7 mouse cellular contexts compared by ENCODE assay signal in genomic region chr7:4460576-4461434, GRCm38 (mm10). TPM values are rescaled to one million over a fixed set of nuclear protein-coding genes. Genes with fewer than 3 reads are reported as not detected.
DNase-seq lines count a peak whose midpoint lies in the region; TF ChIP-seq lines count a peak whose summit lies in the region.

TSS of gene Eps8l1 (plus strand) at chr7:4460674.

- H3K4me1 ChIP-seq in thymus, adult 2 months (replicated peaks; ENCODE audit: control insufficient read depth, insufficient read depth, low read length), result peaks cover 4% of the 10 kb centered on the region
- peaks cover 4% of the 10 kb centered on the region; the same call in 1 of the 2 replicates for H3K4me1 ChIP-seq in small intestine, adult 2 months (ENCODE audit: control insufficient read depth, insufficient read depth, insufficient read length, low read length)

- DNase-seq in thymus, adult 2 months, result no peak
- DNase-seq in thymus, adult 18-20 months, result no peak
- DNase-seq in gonadal fat pad, adult 2 months (ENCODE audit: low read depth), result no peak
- DNase-seq in lung, adult 18-20 months, result peak; percentile 76 to 86
- no peak for DNase-seq in retina, postnatal 1 day
- no peak for DNase-seq in frontal cortex, postnatal 25 days (ENCODE audit: low spot score in 2 of 2)

- no peaks in the 10 kb centered on the region for H3K36me3 ChIP-seq in thymus, adult 2 months (ENCODE audit: control insufficient read depth, insufficient read depth, low read length)
- H3K36me3 ChIP-seq in small intestine, adult 2 months (ENCODE audit: control insufficient read depth, insufficient read depth, low read length), result no peaks in the 10 kb centered on the region

- no peak for TF ChIP-seq POLR2A in thymus, adult 2 months (IDR thresholded peaks at IDR 0.05; ENCODE audit: control insufficient read depth, extremely low read depth, insufficient read depth, low read length, poor library complexity)
- TF ChIP-seq POLR2A in small intestine, adult 2 months (IDR thresholded peaks at IDR 0.05; ENCODE audit: low read depth, low read length), result no peak

- H3K4me3 ChIP-seq in thymus, adult 2 months (ENCODE audit: control insufficient read depth, insufficient read depth, low read length), result peak within 1 kb of the TSS; percentile 71
- H3K4me3 ChIP-seq in small intestine, adult 2 months (ENCODE audit: low read depth, low read length), result peak within 1 kb of the TSS; percentile 64

- WGBS in thymus, adult 2 months, result 57% methylated on average over 14 of the region's 16 CpGs
- 53% methylated on average over 14 of the region's 16 CpGs for WGBS in small intestine, adult 2 months

- TF ChIP-seq CTCF in thymus, adult 2 months (IDR thresholded peaks at IDR 0.05; ENCODE audit: borderline replicate concordance, control insufficient read depth, extremely low read depth, insufficient read depth, low read length, poor library complexity), result no peak
- no peak for TF ChIP-seq CTCF in small intestine, adult 2 months (IDR thresholded peaks at IDR 0.05; ENCODE audit: extremely low read depth, insufficient read length, insufficient replicate concordance, low read depth, low read length)

- peak within 1 kb of the TSS; percentile 90 for H3K27ac ChIP-seq in thymus, adult 2 months (ENCODE audit: control insufficient read depth, insufficient read depth, low read length)
- peak within 1 kb of the TSS; percentile 73 for H3K27ac ChIP-seq in small intestine, adult 2 months (ENCODE audit: insufficient read depth, low read depth, low read length)

- no peaks in the 10 kb centered on the region for H3K27me3 ChIP-seq in thymus, adult 2 months (ENCODE audit: control insufficient read depth, insufficient read depth, low read length)
- no peaks in the 10 kb centered on the region for H3K27me3 ChIP-seq in small intestine, adult 2 months (ENCODE audit: control insufficient read depth, insufficient read depth, low read length)

RNA-seq across cellular contexts. Expression of gene Eps8l1, which starts in this region (rescaled TPM):
- polyA plus RNA-seq in thymus, adult 2 months (2012; rRNA removed), result 4.2 and 24.2 TPM in 2 replicates
- 9.1 and 11.3 TPM in 2 replicates for polyA plus RNA-seq in gonadal fat pad, adult 2 months (2012; rRNA removed)
- polyA plus RNA-seq in small intestine, adult 2 months (2012; rRNA removed), result 0.76 and 2.3 TPM in 2 replicates

Comparison
In these comparisons a context has a peak if more than half of its experiments do, and no peak if none do; other contexts are left out.
1. DNase-seq: peak in lung, adult 18-20 months (2 of 2); none in thymus, adult 2 months (single experiment), thymus, adult 18-20 months (0 of 2), gonadal fat pad, adult 2 months (single experiment), retina, postnatal 1 day (single experiment) and frontal cortex, postnatal 25 days (0 of 2).